ENCODE assay signal across 8 mouse cellular contexts in genomic region chr1:84934503-84935333, GRCm38 (mm10). TPM values are rescaled to one million over a fixed set of nuclear protein-coding genes. Genes with fewer than 3 reads are reported as not detected.
DNase-seq lines count a peak whose midpoint lies in the region; ATAC-seq and TF ChIP-seq lines count a peak whose summit lies in the region.

Slc16a14 (minus strand) TSS chr1:84935134.

- no peak for TF ChIP-seq CTCF in G1E (IDR thresholded peaks at IDR 0.05; ENCODE audit: low read depth, low read length)
- TF ChIP-seq CTCF in small intestine, adult 2 months (IDR thresholded peaks at IDR 0.05; ENCODE audit: extremely low read depth, insufficient read length, insufficient replicate concordance, low read depth, low read length): no peak

- peak within 1 kb of the TSS; percentile 97 for H3K4me2 ChIP-seq in embryonic facial prominence, embryonic 12.5 days (replicated peaks)

- no peak for ATAC-seq in G1E (ENCODE audit: extremely low read depth, insufficient number of reproducible peaks, low FRiP score, poor library complexity, severe bottlenecking)
- peak; percentile 87 for ATAC-seq in embryonic facial prominence, embryonic 12.5 days (ENCODE audit: insufficient number of reproducible peaks, insufficient read depth, low FRiP score, low TSS enrichment)
- ATAC-seq in megakaryocyte, adult 5-6 weeks (ENCODE audit: poor library complexity, severe bottlenecking): peak; percentile 39

- WGBS in embryonic facial prominence, embryonic 12.5 days: under 1% methylated on average over 59 of the region's 59 CpGs
- 1% methylated on average over 59 of the region's 59 CpGs for WGBS in hindbrain, embryonic 10.5 days
- WGBS in small intestine, adult 2 months: 5% methylated on average over 59 of the region's 59 CpGs

- TF ChIP-seq POLR2A in small intestine, adult 2 months (IDR thresholded peaks at IDR 0.05; ENCODE audit: low read depth, low read length): no peak

- no peak within 1 kb of the TSS for H3K27ac ChIP-seq in embryonic facial prominence, embryonic 12.5 days
- peak within 1 kb of the TSS; percentile 89 for H3K27ac ChIP-seq in hindbrain, embryonic 10.5 days
- H3K27ac ChIP-seq in small intestine, adult 2 months (ENCODE audit: insufficient read depth, low read depth, low read length): no peak within 1 kb of the TSS

- H3K27me3 ChIP-seq in G1E (ENCODE audit: insufficient read depth, low read length): peaks cover 3% of the 10 kb centered on the region; the same call in 1 of the 2 replicates
- peaks cover 19% of the 10 kb centered on the region for H3K27me3 ChIP-seq in embryonic facial prominence, embryonic 12.5 days
- H3K27me3 ChIP-seq in hindbrain, embryonic 10.5 days (ENCODE audit: insufficient read depth, poor library complexity, severe bottlenecking): peaks cover 20% of the 10 kb centered on the region
- H3K27me3 ChIP-seq in small intestine, adult 2 months (ENCODE audit: control insufficient read depth, insufficient read depth, low read length): peaks cover 3% of the 10 kb centered on the region

- no peak for DNase-seq in G1E (ENCODE audit: low spot score)
- DNase-seq in adrenal gland, postnatal 14 days: peak; percentile 38
- peak; percentile 73 for DNase-seq in hindbrain, embryonic 10.5 days (ENCODE audit: low spot score)
- DNase-seq in layer of hippocampus, adult 9-11 months: peak; percentile 54
- no peak for DNase-seq in c-Kit-positive CD71-positive TER-119-positive erythroid progenitor cells, embryonic 14.5 days (ENCODE audit: low spot score)

- no peaks in the 10 kb centered on the region; the same call in none of the 2 replicates for H3K4me1 ChIP-seq in G1E (ENCODE audit: insufficient read depth, low read depth, low read length)
- H3K4me1 ChIP-seq in embryonic facial prominence, embryonic 12.5 days: no peaks in the 10 kb centered on the region
- 0 out of 2 replicates have a peak, but pooled peaks cover 4% of the 10 kb centered on the region for H3K4me1 ChIP-seq in hindbrain, embryonic 10.5 days (replicated peaks)
- no peaks in the 10 kb centered on the region; the same call in 1 of the 2 replicates for H3K4me1 ChIP-seq in small intestine, adult 2 months (ENCODE audit: control insufficient read depth, insufficient read depth, insufficient read length, low read length)

- peak within 1 kb of the TSS; percentile 18; the same call in 1 of the 2 replicates for H3K4me3 ChIP-seq in G1E (ENCODE audit: low read depth, low read length)
- peak within 1 kb of the TSS; percentile 60 for H3K4me3 ChIP-seq in embryonic facial prominence, embryonic 12.5 days
- H3K4me3 ChIP-seq in hindbrain, embryonic 10.5 days: peak within 1 kb of the TSS; percentile 70
- H3K4me3 ChIP-seq in small intestine, adult 2 months (ENCODE audit: low read depth, low read length): peak within 1 kb of the TSS; percentile 24

- H3K9ac ChIP-seq in embryonic facial prominence, embryonic 12.5 days: peak within 1 kb of the TSS; percentile 60

- H3K36me3 ChIP-seq in G1E (replicated peaks): no peaks in the 10 kb centered on the region
- no peaks in the 10 kb centered on the region for H3K36me3 ChIP-seq in embryonic facial prominence, embryonic 12.5 days
- H3K36me3 ChIP-seq in hindbrain, embryonic 10.5 days: no peaks in the 10 kb centered on the region
- H3K36me3 ChIP-seq in small intestine, adult 2 months (ENCODE audit: control insufficient read depth, insufficient read depth, low read length): no peaks in the 10 kb centered on the region

- H3K9me3 ChIP-seq in G1E (replicated peaks): peaks cover 18% of the 10 kb centered on the region
- no peaks in the 10 kb centered on the region for H3K9me3 ChIP-seq in embryonic facial prominence, embryonic 12.5 days
- no peaks in the 10 kb centered on the region for H3K9me3 ChIP-seq in hindbrain, embryonic 10.5 days

RNA-seq across cellular contexts. Expression of gene Slc16a14, which starts in this region (rescaled TPM):
- 0.44 TPM in 1 of 2 replicates, not detected in the other for total RNA-seq in G1E (2014; fragmentation: Nextera tagmentation)
- total RNA-seq in G1E (2017): 0.11 and 0.12 TPM in 2 replicates
- polyA plus RNA-seq in G1E (2012): 0.01 and 0.02 TPM in 2 replicates
- 0.53 and 1.9 TPM in 2 replicates for total RNA-seq in adrenal gland, postnatal 14 days (2021)
- polyA plus RNA-seq in embryonic facial prominence, embryonic 12.5 days (2016; fragmentation: Nextera tagmentation; extraction: Ambion mirVana): 0.75 and 1.9 TPM in 2 replicates
- 1.3 and 3.7 TPM in 2 replicates for polyA plus RNA-seq in hindbrain, embryonic 10.5 days (2016; fragmentation: Nextera tagmentation; extraction: Ambion mirVana)
- total RNA-seq in megakaryocyte, adult 5-6 weeks (2015): 0.32 and 1.1 TPM in 2 replicates
- total RNA-seq in megakaryocyte, adult 5-6 weeks (2017): 0.18 and 0.57 TPM in 2 replicates
- polyA plus RNA-seq in small intestine, adult 2 months (2012; rRNA removed): 0.04 TPM in 1 of 2 replicates, not detected in the other

Comparison
In these comparisons a context has a peak if more than half of its experiments do, and no peak if none do; other contexts are left out.
1. DNase-seq: peak in adrenal gland, postnatal 14 days (single experiment), hindbrain, embryonic 10.5 days (single experiment) and layer of hippocampus, adult 9-11 months (single experiment); none in G1E (single experiment) and c-Kit-positive CD71-positive TER-119-positive erythroid progenitor cells, embryonic 14.5 days (single experiment).
2. H3K4me3 ChIP-seq: peak in every context shown above with its lines; median percentile 70 in hindbrain, embryonic 10.5 days; 60 in embryonic facial prominence, embryonic 12.5 days; 24 in small intestine, adult 2 months; 18 in G1E.